Mouse (Mus musculus) olfactory bulb, adult 2 months (tissue): ENCODE data around the gene Tbc1d16.

Source experiments
- CTCF ChIP-seq: fragments of 200-500 bp; IDR thresholded peaks from 2 replicates; pipeline ENCODE4 v1.5.1; 2012; ENCODE audit warnings: low read depth, mild to moderate bottlenecking, low read length, moderate library complexity; ENCODE audit not compliant: insufficient read depth
- POLR2A ChIP-seq: fragments of 200-500 bp; IDR thresholded peaks from 2 replicates; pipeline ENCODE4 v1.6.1; 2012; ENCODE audit warnings: mild to moderate bottlenecking, low read depth, low read length, moderate library complexity; ENCODE audit not compliant: insufficient read depth

- TF ChIP-seq POLR2A (no peak), CTCF (no peak)
Observed at GRCm38 (mm10) chr11:119249011-119249410, 20.7 kb upstream of the Tbc1d16 start.
